Mouse (Mus musculus) ES-E14 (cell line): ENCODE results near the gene Gm44965. TPM values are rescaled to one million over a fixed set of nuclear protein-coding genes. Genes with fewer than 3 reads are reported as not detected.

Experiments used
- DNase-seq: peaks from one replicate; pipeline ENCODE4 v3.0.0-alpha.2; 2013; ENCODE audit warnings: low read depth, low spot score
- H3K27ac ChIP-seq: 2 replicates; pipeline ENCODE4 v1.5.1; 2012; ENCODE audit warnings: low read depth, mild to moderate bottlenecking, low read length, moderate library complexity, mixed read lengths; ENCODE audit not compliant: poor library complexity, insufficient read depth, severe bottlenecking
- H3K36me3 ChIP-seq: 2 replicates; pipeline ENCODE4 v1.6.1; 2012; ENCODE audit warnings: mild to moderate bottlenecking, low read length, moderate library complexity, mixed read lengths; ENCODE audit not compliant: control insufficient read depth, poor library complexity, insufficient read depth, severe bottlenecking
- H3K4me1 ChIP-seq, 2 experiments: fragments of 150-350 bp in 1 of 2; sonication (generic) in 1 of 2; 2 replicates each; pipeline ENCODE4 v1.6.1; 2012; ENCODE audit warnings: low read length in 2 of 2, mild to moderate bottlenecking in 1 of 2, mixed read lengths in 1 of 2; ENCODE audit not compliant: control insufficient read depth in 2 of 2, insufficient read depth in 2 of 2, poor library complexity in 1 of 2
- H3K4me3 ChIP-seq, 2 experiments: fragments of 150-350 bp in 1 of 2; sonication (generic) in 1 of 2; 2 replicates each; pipeline ENCODE4 v1.5.1; 2012; ENCODE audit warnings: low read length in 2 of 2, low read depth in 1 of 2, mild to moderate bottlenecking in 1 of 2, mixed read lengths in 1 of 2; ENCODE audit not compliant: insufficient read depth in 1 of 2, poor library complexity in 1 of 2, severe bottlenecking in 1 of 2
- H3K9ac ChIP-seq: 2 replicates; pipeline ENCODE4 v1.6.1; 2012; ENCODE audit warnings: low read depth, mild to moderate bottlenecking, low read length, mixed read lengths; ENCODE audit not compliant: poor library complexity, insufficient read depth, severe bottlenecking
- H3K9me3 ChIP-seq: fragments of 150-350 bp; sonication (generic); 2 replicates; pipeline ENCODE4 v1.6.1; 2012; ENCODE audit warnings: low read depth, mild to moderate bottlenecking, low read length; ENCODE audit not compliant: control insufficient read depth, insufficient read depth
- CHD2 ChIP-seq: IDR thresholded peaks from 2 replicates; pipeline ENCODE4 v1.6.1; 2014; ENCODE audit warnings: mild to moderate bottlenecking, low read depth, low read length, inconsistent platforms
- HCFC1 ChIP-seq: IDR thresholded peaks from 2 replicates; pipeline ENCODE4 v1.6.1; 2012; ENCODE audit warnings: low read length, inconsistent platforms, borderline replicate concordance; ENCODE audit not compliant: insufficient read depth
- MAFK ChIP-seq: IDR thresholded peaks from 2 replicates; pipeline ENCODE4 v1.6.1; 2014; ENCODE audit warnings: mild to moderate bottlenecking, low read depth, low read length, inconsistent platforms; ENCODE audit not compliant: insufficient read depth
- ZC3H11A ChIP-seq: IDR thresholded peaks from 2 replicates; pipeline ENCODE4 v1.6.1; 2012; ENCODE audit warnings: low read depth, mild to moderate bottlenecking, inconsistent platforms, low read length, borderline replicate concordance
- ZNF384 ChIP-seq: IDR thresholded peaks from 2 replicates; pipeline ENCODE4 v1.6.1; 2012; ENCODE audit warnings: low read depth, low read length, inconsistent platforms
- in situ Hi-C, 2 experiments: fragments of 600-800 bp; cut with MboI; formaldehyde crosslinking; loops; one replicate each; pipeline ENCODE4 v1.15.1; 2025; ENCODE audit warnings: low sequenced_read_pairs in 2 of 2, inconsistent platforms in 1 of 2; ENCODE audit not compliant: unreplicated experiment in 2 of 2
- total RNA-seq: library from RNA; depleted of rRNA; stranded (reverse); fragments of 300-350 nt; gene quantifications from 2 replicates; pipeline ENCODE4 v1.2.3, GENCODE M21; 2012

Gene Gm44965
- total RNA-seq, 1 experiment: not detected

DNA sequence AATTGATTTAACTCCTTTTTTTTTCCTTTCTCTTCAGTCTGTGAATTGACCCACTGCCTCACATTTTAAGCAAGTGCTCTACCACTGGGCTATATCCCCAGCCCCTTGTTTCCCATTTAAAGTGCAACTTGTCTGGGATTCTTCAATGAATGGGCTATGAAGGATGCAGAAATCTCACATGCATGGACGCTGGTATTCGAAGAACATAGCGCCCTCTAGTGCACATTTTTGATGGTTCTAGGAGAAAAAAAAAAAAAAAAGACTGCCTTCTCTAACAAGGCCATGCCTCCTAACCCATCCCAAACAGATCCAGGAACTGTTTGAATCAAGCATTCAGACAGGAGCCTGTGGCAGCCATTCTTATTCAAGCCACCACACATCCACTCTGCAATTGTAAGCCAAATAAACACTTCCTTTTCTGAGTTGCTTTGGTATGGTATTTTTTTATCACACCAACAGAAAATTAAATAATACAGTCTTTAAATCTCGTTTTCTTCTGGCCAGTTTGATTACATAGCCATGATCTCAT, 49.1 kb downstream of the Gm44965 start:
- DNase-seq: peak; percentile 63
- Histone ChIP-seq H3K27ac (no peak overlapping the region), H3K9me3 (no peaks in the 10 kb centered on the region), H3K4me3 (no peak overlapping the region), H3K9ac (no peak overlapping the region), H3K4me1 (no peaks in the 10 kb centered on the region), H3K36me3 (no peaks in the 10 kb centered on the region)
- in situ Hi-C loops: no loop called here
- TF ChIP-seq HCFC1: no peak
- peak; percentile 27; the same call in 1 of the 2 replicates for TF ChIP-seq ZC3H11A
- no peak for TF ChIP-seq CHD2
- peak; percentile 100 for TF ChIP-seq ZNF384
- peak; percentile 18; the same call in 1 of the 2 replicates for TF ChIP-seq MAFK

GRCm38 (mm10) chr6:48645660-48646308, 52.0 kb downstream of the Gm44965 start:
- no peak overlapping the region for H3K9ac ChIP-seq
- H3K36me3 ChIP-seq: no peaks in the 10 kb centered on the region
- no peak overlapping the region for H3K4me3 ChIP-seq
- TF ChIP-seq MAFK (no peak), ZC3H11A (peak; percentile 51), CHD2 (no peak), HCFC1 (no peak)
- H3K9me3 ChIP-seq: no peaks in the 10 kb centered on the region
- peak; percentile 62 for DNase-seq
- H3K4me1 ChIP-seq: no peaks in the 10 kb centered on the region
- in situ Hi-C loops: no loop called here
- H3K27ac ChIP-seq: no peak overlapping the region

GRCm38 (mm10) chr6:48646309-48646690, 52.6 kb downstream of the Gm44965 start:
- no peak overlapping the region for H3K9ac ChIP-seq
- no peak overlapping the region for H3K27ac ChIP-seq
- H3K4me3 ChIP-seq: no peak overlapping the region
- in situ Hi-C loops: no loop called here
- H3K36me3 ChIP-seq: no peaks in the 10 kb centered on the region
- TF ChIP-seq ZC3H11A (no peak), CHD2 (no peak), ZNF384 (no peak), HCFC1 (no peak), MAFK (no peak)
- H3K4me1 ChIP-seq: no peaks in the 10 kb centered on the region
- no peaks in the 10 kb centered on the region for H3K9me3 ChIP-seq
- no peak for DNase-seq

DNA sequence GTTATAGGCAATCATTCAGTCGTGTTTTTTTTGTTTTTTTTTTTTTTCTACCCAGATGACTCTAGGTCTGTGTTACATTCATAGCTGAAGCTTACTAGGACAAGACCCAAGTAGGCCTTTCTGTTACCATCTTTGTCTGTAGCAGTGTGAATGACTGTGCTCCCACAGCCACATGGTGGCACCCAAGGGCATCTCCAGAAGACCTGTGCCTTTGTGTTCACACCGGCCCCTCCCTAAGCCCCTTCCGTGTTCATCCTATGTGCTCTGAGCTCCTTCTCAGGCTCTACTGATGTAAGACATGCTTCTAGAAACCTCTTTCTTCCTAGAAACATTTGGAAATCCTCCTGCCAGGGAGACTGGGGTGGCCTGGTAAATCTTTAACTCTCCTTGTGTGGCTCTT, 53.3 kb downstream of the Gm44965 start, which contains the start of gene Gimap8:
TSS of gene Gimap8 (plus strand) at position 240 of the 400 bp plus-strand sequence.
- no peaks in the 10 kb centered on the region for H3K4me1 ChIP-seq
- no peak for DNase-seq
- no peak within 1 kb of the TSS for H3K9ac ChIP-seq
- H3K27ac ChIP-seq: no peak within 1 kb of the TSS
- no peak within 1 kb of the TSS for H3K4me3 ChIP-seq
- H3K36me3 ChIP-seq: no peaks in the 10 kb centered on the region
- in situ Hi-C loops: no loop called here
- no peaks in the 10 kb centered on the region for H3K9me3 ChIP-seq
- TF ChIP-seq HCFC1 (no peak), ZNF384 (no peak), MAFK (no peak), CHD2 (no peak), ZC3H11A (no peak)
